Comparison of ENCODE assay signal across 22 mouse cellular contexts in genomic region chr3:84442890-84443289, GRCm38 (mm10). TPM values are rescaled to one million over a fixed set of nuclear protein-coding genes. Genes with fewer than 3 reads are reported as not detected.
A peak's percentile ranks its signal among the peaks of the same experiment; 100 is the strongest.
DNase-seq lines count a peak whose midpoint lies in the region; ATAC-seq and TF ChIP-seq lines count a peak whose summit lies in the region.
"Had no signal": no experiment of that assay in that cellular context is flagged by ENCODE, and none has a peak within 500 bp of the region (broad histone marks: within the 10 kb centered on the region; RNA-seq: fewer than 3 reads in every experiment).

No protein-coding gene starts in this region.

- H3K27me3 ChIP-seq in heart, embryonic 12.5 days (replicated peaks), result peaks cover 51% of the 10 kb centered on the region
- no peaks in the 10 kb centered on the region for H3K27me3 ChIP-seq in lung, postnatal 0 days (replicated peaks; ENCODE audit: insufficient read depth, low read length)
- H3K27me3 ChIP-seq: CH12.LX; forebrain, embryonic 13.5 days; intestine, embryonic 15.5 days; Patski had no signal

- TF ChIP-seq EP300 in lung, postnatal 0 days (IDR thresholded peaks at IDR 0.05), result no peak

- H3K36me3 ChIP-seq in heart, embryonic 12.5 days, result no peaks in the 10 kb centered on the region
- no peaks in the 10 kb centered on the region for H3K36me3 ChIP-seq in lung, postnatal 0 days (ENCODE audit: insufficient read depth, low read length)
- H3K36me3 ChIP-seq: embryonic facial prominence, embryonic 10.5 days; intestine, embryonic 15.5 days had no signal

- ATAC-seq in heart, embryonic 12.5 days (ENCODE audit: insufficient number of reproducible peaks, low FRiP score), result no peak
- no peak for ATAC-seq in lung, postnatal 0 days
- peak; percentile 62 for ATAC-seq in megakaryocyte, adult 5-6 weeks (ENCODE audit: poor library complexity, severe bottlenecking)
- ATAC-seq: activated CD4-positive, CD25-positive, alpha-beta regulatory T cell, adult 4 months; forebrain, embryonic 13.5 days; forebrain, postnatal 0 days; intestine, embryonic 15.5 days; Patski had no signal

- no peak for TF ChIP-seq CTCF in lung, postnatal 0 days (IDR thresholded peaks at IDR 0.05)

- no peak overlapping the region for H3K27ac ChIP-seq in heart, embryonic 12.5 days (ENCODE audit: poor library complexity, severe bottlenecking)
- H3K27ac ChIP-seq in lung, postnatal 0 days (ENCODE audit: low read length), result no peak overlapping the region
- H3K27ac ChIP-seq: embryonic facial prominence, embryonic 10.5 days; forebrain, embryonic 13.5 days; hindbrain, embryonic 14.5 days; intestine, embryonic 15.5 days had no signal

- 57% methylated on average over 4 of the region's 4 CpGs for WGBS in heart, embryonic 12.5 days
- WGBS in lung, postnatal 0 days, result 69% methylated on average over 4 of the region's 4 CpGs

- no peak for DNase-seq in heart, adult 9 months (ENCODE audit: low spot score in 2 of 2)
- DNase-seq in lung, postnatal 0 days (ENCODE audit: low spot score), result peak; percentile 36
- no peak for DNase-seq in lung, postnatal 10 days
- no peak for DNase-seq in layer of hippocampus, adult 9-10 months (ENCODE audit: low spot score)
- no peak for DNase-seq in neural tube, embryonic 10.5 days (ENCODE audit: extremely low spot score, low spot score)
- DNase-seq: adrenal gland, postnatal 14 days; cerebellum, adult 18-20 months; cerebellum, adult 9-11 months; cerebellum, postnatal 36 days; forebrain, postnatal 0 days; gastrocnemius, postnatal 25 days; heart, adult 11 months; heart, postnatal 10 days had no signal

- peaks cover 31% of the 10 kb centered on the region; the same call in 1 of the 2 replicates for H3K4me1 ChIP-seq in heart, embryonic 12.5 days (replicated peaks)
- H3K4me1 ChIP-seq in lung, postnatal 0 days (ENCODE audit: insufficient read depth, low read depth, low read length), result no peaks in the 10 kb centered on the region
- H3K4me1 ChIP-seq: forebrain, embryonic 13.5 days had no signal

- H3K4me3 ChIP-seq in heart, embryonic 12.5 days, result no peak overlapping the region
- H3K4me3 ChIP-seq in lung, postnatal 0 days (ENCODE audit: low read depth, low read length), result no peak overlapping the region
- H3K4me3 ChIP-seq: embryonic facial prominence, embryonic 10.5 days; forebrain, embryonic 13.5 days; intestine, embryonic 15.5 days had no signal

- H3K9ac ChIP-seq in heart, embryonic 12.5 days, result no peak overlapping the region
- H3K9ac ChIP-seq in lung, postnatal 0 days (replicated peaks; ENCODE audit: low read depth), result no peak overlapping the region
- H3K9ac ChIP-seq: forebrain, embryonic 13.5 days; forebrain, postnatal 0 days; hindbrain, embryonic 14.5 days; intestine, embryonic 15.5 days had no signal

- no peaks in the 10 kb centered on the region for H3K9me3 ChIP-seq in heart, embryonic 12.5 days (replicated peaks)
- H3K9me3 ChIP-seq in lung, postnatal 0 days (ENCODE audit: low read length), result no peaks in the 10 kb centered on the region
- H3K9me3 ChIP-seq: embryonic facial prominence, embryonic 10.5 days; forebrain, embryonic 13.5 days; intestine, embryonic 15.5 days had no signal

- H3K4me2 ChIP-seq in heart, embryonic 12.5 days, result peak overlapping the region; percentile 45
- no peak overlapping the region for H3K4me2 ChIP-seq in lung, postnatal 0 days (replicated peaks; ENCODE audit: low read depth, low read length)
- H3K4me2 ChIP-seq: forebrain, embryonic 13.5 days; hindbrain, embryonic 14.5 days; intestine, embryonic 15.5 days had no signal

RNA-seq across cellular contexts. Expression of gene Fhdc1, which starts 37.3 kb away (rescaled TPM):
- 4.4 TPM in 2 replicates for polyA plus RNA-seq in heart, embryonic 12.5 days (2016; fragmentation: Nextera tagmentation; extraction: Ambion mirVana)
- polyA plus RNA-seq in lung, postnatal 0 days (2015; fragmentation: Nextera tagmentation; extraction: Ambion mirVana), result 15.5 and 16.7 TPM in 2 replicates
- 0.09 and 0.32 TPM in 2 replicates for total RNA-seq in megakaryocyte, adult 5-6 weeks (2015)
- total RNA-seq in megakaryocyte, adult 5-6 weeks (2017), result 0.65 and 0.73 TPM in 2 replicates
